In genomic region chr5:12451089-12451488, GRCm38 (mm10) we compare ENCODE assay signal across 17 mouse cellular contexts.
"Had no signal": no experiment of that assay in that cellular context is flagged by ENCODE, and none has a peak within 500 bp of the region (broad histone marks: within the 10 kb centered on the region; RNA-seq: fewer than 3 reads in every experiment).

No protein-coding gene starts in this region.

- H3K27ac ChIP-seq: neural tube, embryonic 12.5 days; neural tube, embryonic 13.5 days; neural tube, embryonic 15.5 days; stomach, embryonic 15.5 days; stomach, postnatal 0 days had no signal

- H3K9ac ChIP-seq: neural tube, embryonic 12.5 days; neural tube, embryonic 13.5 days; neural tube, embryonic 15.5 days; stomach, embryonic 15.5 days had no signal

- H3K36me3 ChIP-seq: neural tube, embryonic 12.5 days; neural tube, embryonic 13.5 days; neural tube, embryonic 15.5 days; stomach, embryonic 15.5 days had no signal

- H3K4me2 ChIP-seq: neural tube, embryonic 12.5 days; neural tube, embryonic 13.5 days; neural tube, embryonic 15.5 days; stomach, embryonic 15.5 days had no signal

- H3K27me3 ChIP-seq: neural tube, embryonic 12.5 days; neural tube, embryonic 13.5 days; neural tube, embryonic 15.5 days; stomach, embryonic 15.5 days had no signal

- H3K9me3 ChIP-seq: neural tube, embryonic 12.5 days; neural tube, embryonic 13.5 days; neural tube, embryonic 15.5 days; stomach, embryonic 15.5 days had no signal

- H3K4me1 ChIP-seq: neural tube, embryonic 12.5 days; neural tube, embryonic 13.5 days; neural tube, embryonic 15.5 days; stomach, embryonic 15.5 days had no signal

- H3K4me3 ChIP-seq: neural tube, embryonic 12.5 days; neural tube, embryonic 13.5 days; neural tube, embryonic 15.5 days; stomach, embryonic 15.5 days had no signal

- DNase-seq: retina, postnatal 1 day; right cerebral cortex, adult 18-20 months; right cerebral cortex, postnatal 14 days; right cerebral cortex, postnatal 25 days; right cerebral cortex, postnatal 4 days; spleen, adult 18-20 months; thymus, adult 18-20 months; thymus, adult 2 months; thymus, postnatal 14 days; thymus, postnatal 25 days; thymus, postnatal 36 days; thymus, postnatal 4 days had no signal
